Mouse (Mus musculus) lung, postnatal 4 days (tissue): ENCODE data around the gene Atp5j2.
"Not testable (repeated sequence)": the region's sequence is repeated elsewhere in the genome, so short reads cannot be mapped to it uniquely, and the experiment has no call there.

Source experiments
- DNase-seq, 2 experiments: peaks; one replicate each; pipeline ENCODE4 v3.0.0; 2021

Atp5j2 gene

GRCm38 (mm10) chr5:145191962-145192361 is at the start of gene Atp5j2:
Gene Atp5j2, minus strand, starts transcription at chr5:145192062.
- DNase-seq: no peak

GRCm38 (mm10) chr5:145234636-145235035 is 42.8 kb upstream of the Atp5j2 start:
- peak in 1 of 2 experiments; percentile 30 for DNase-seq

GRCm38 (mm10) chr5:145231893-145232411 is 40.1 kb upstream of the Atp5j2 start:
- DNase-seq: no peak

- DNase-seq: peak; percentile 98
Measured at GRCm38 (mm10) chr5:145231367-145231871, 39.6 kb upstream of the Atp5j2 start, which contains the start of gene Zfp655. Gene Zfp655, plus strand, starts transcription at chr5:145231715.

GRCm38 (mm10) chr5:145230641-145231040 is 38.8 kb upstream of the Atp5j2 start:
- no peak for DNase-seq

- not testable (repeated sequence) for DNase-seq
Measured at GRCm38 (mm10) chr5:145229283-145229682, 37.4 kb upstream of the Atp5j2 start.

- DNase-seq: no peak
Measured at GRCm38 (mm10) chr5:145226453-145226852, 34.6 kb upstream of the Atp5j2 start.

- DNase-seq: no peak
Measured at GRCm38 (mm10) chr5:145223395-145223794, 31.5 kb upstream of the Atp5j2 start.

GRCm38 (mm10) chr5:145222840-145223239 is 31.0 kb upstream of the Atp5j2 start:
- no peak for DNase-seq

- no peak for DNase-seq
Measured at GRCm38 (mm10) chr5:145219981-145220380, 28.1 kb upstream of the Atp5j2 start.

- no peak for DNase-seq
Measured at GRCm38 (mm10) chr5:145218671-145219070, 26.8 kb upstream of the Atp5j2 start.

GRCm38 (mm10) chr5:145218206-145218605 is 26.3 kb upstream of the Atp5j2 start:
- DNase-seq: no peak

GRCm38 (mm10) chr5:145217746-145218145 is 25.9 kb upstream of the Atp5j2 start:
- no peak for DNase-seq

- DNase-seq: no peak
Measured at GRCm38 (mm10) chr5:145214679-145215078, 22.8 kb upstream of the Atp5j2 start.

- DNase-seq: no peak
Measured at GRCm38 (mm10) chr5:145213505-145213904, 21.6 kb upstream of the Atp5j2 start.

- no peak for DNase-seq
Measured at GRCm38 (mm10) chr5:145212216-145212615, 20.4 kb upstream of the Atp5j2 start.

GRCm38 (mm10) chr5:145211340-145211739 is 19.5 kb upstream of the Atp5j2 start:
- no peak for DNase-seq

GRCm38 (mm10) chr5:145208391-145208790 is 16.5 kb upstream of the Atp5j2 start:
- not testable (repeated sequence) for DNase-seq

GRCm38 (mm10) chr5:145207954-145208353 is 16.1 kb upstream of the Atp5j2 start:
- DNase-seq: no peak

- no peak for DNase-seq
Measured at GRCm38 (mm10) chr5:145207385-145207784, 15.5 kb upstream of the Atp5j2 start.

- no peak for DNase-seq
Measured at GRCm38 (mm10) chr5:145205041-145205440, 13.2 kb upstream of the Atp5j2 start.

GRCm38 (mm10) chr5:145203936-145204691 is 12.3 kb upstream of the Atp5j2 start, which contains the start of gene Zkscan5:
Gene Zkscan5, plus strand, starts transcription at chr5:145204562.
- peak; percentile 98 to 99 for DNase-seq

- DNase-seq: no peak
Measured at GRCm38 (mm10) chr5:145202446-145202845, 10.6 kb upstream of the Atp5j2 start.

GRCm38 (mm10) chr5:145201321-145201991 is 9.6 kb upstream of the Atp5j2 start, which contains the start of gene Zkscan14:
Gene Zkscan14, minus strand, starts transcription at chr5:145201868.
- DNase-seq: peak; percentile 75 to 81
